Mouse (Mus musculus): ENCODE measurements around the gene Cdip1. TPM values are rescaled to one million over a fixed set of nuclear protein-coding genes. Genes with fewer than 3 reads are reported as not detected.
A peak's percentile ranks its signal among the peaks of the same experiment; 100 is the strongest.
"Not testable (repeated sequence)": the region's sequence is repeated elsewhere in the genome, so short reads cannot be mapped to it uniquely, and the experiment has no call there.

Cdip1 gene
- total and polyA plus RNA-seq, 2 experiments = 47.4 to 116 TPM

GRCm38 (mm10) chr16:4767012-4767790 is 22.9 kb downstream of the Cdip1 start:
- Histone ChIP-seq H3K27ac (replicated peaks; ENCODE audit: insufficient read depth, low read depth, low read length) (no peak overlapping the region), H3K9ac (ENCODE audit: low read depth, low read length) (no peak overlapping the region), H3K4me1 (ENCODE audit: control insufficient read depth, insufficient read depth, low read length) (0 out of 2 replicates have a peak, but pooled peaks cover 3% of the 10 kb centered on the region), H3K27me3 (ENCODE audit: control insufficient read depth, insufficient read depth, low read length) (no peaks in the 10 kb centered on the region), H3K4me3 (ENCODE audit: insufficient read depth, low read depth, low read length) (no peak overlapping the region), H3K36me3 (ENCODE audit: control insufficient read depth, insufficient read depth, low read length) (peaks cover 63% of the 10 kb centered on the region), H3K79me2 (ENCODE audit: control insufficient read depth, insufficient read depth, low read length) (peaks cover 6% of the 10 kb centered on the region; the same call in 1 of the 2 replicates)
- TF ChIP-seq CTCF (IDR thresholded peaks at IDR 0.05; ENCODE audit: low read depth, low read length) = no peak
- TF ChIP-seq POLR2A (IDR thresholded peaks at IDR 0.05; ENCODE audit: extremely low read depth, insufficient read depth, low read length) = no peak
- DNase-seq (ENCODE audit: extremely low read depth, low read depth, low spot score) = no peak
- 89% methylated on average over 6 of the region's 6 CpGs for WGBS

DNA sequence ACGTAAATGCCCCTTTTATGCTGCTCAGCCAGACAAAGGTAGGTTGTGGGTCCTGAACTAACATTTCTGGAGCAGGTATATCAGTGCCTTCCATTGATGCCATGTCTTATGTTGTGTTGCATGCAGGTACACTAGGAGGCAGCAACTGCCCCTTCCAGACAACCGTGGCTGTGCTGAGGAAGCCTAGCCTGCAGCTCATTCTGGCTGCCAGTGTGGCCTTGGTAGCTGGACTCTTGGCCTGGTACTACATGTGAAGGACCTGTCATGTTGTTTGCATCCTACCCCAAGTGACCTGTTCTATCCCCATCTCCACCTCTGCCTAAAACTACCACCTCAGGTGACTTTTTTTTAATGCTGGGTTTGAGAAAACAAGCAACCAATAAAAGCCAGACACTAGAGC is 24.2 kb downstream of the Cdip1 start:
- Histone ChIP-seq H3K36me3 (ENCODE audit: control insufficient read depth, insufficient read depth, low read length) (peaks cover 58% of the 10 kb centered on the region), H3K4me1 (ENCODE audit: control insufficient read depth, insufficient read depth, low read length) (0 out of 2 replicates have a peak, but pooled peaks cover 3% of the 10 kb centered on the region), H3K4me3 (ENCODE audit: insufficient read depth, low read depth, low read length) (no peak overlapping the region), H3K27me3 (ENCODE audit: control insufficient read depth, insufficient read depth, low read length) (no peaks in the 10 kb centered on the region), H3K27ac (replicated peaks; ENCODE audit: insufficient read depth, low read depth, low read length) (no peak overlapping the region), H3K9ac (ENCODE audit: low read depth, low read length) (no peak overlapping the region), H3K79me2 (ENCODE audit: control insufficient read depth, insufficient read depth, low read length) (peaks cover under 1% of the 10 kb centered on the region; the same call in 1 of the 2 replicates)
- 72% methylated on average over 2 of the region's 2 CpGs for WGBS
- no peak for TF ChIP-seq POLR2A (IDR thresholded peaks at IDR 0.05; ENCODE audit: extremely low read depth, insufficient read depth, low read length)
- TF ChIP-seq CTCF (IDR thresholded peaks at IDR 0.05; ENCODE audit: low read depth, low read length) = 0 out of 2 replicates have a peak, but pooled peaks have one; percentile 10
- DNase-seq (ENCODE audit: extremely low read depth, low read depth, low spot score) = peak; percentile 43

DNA sequence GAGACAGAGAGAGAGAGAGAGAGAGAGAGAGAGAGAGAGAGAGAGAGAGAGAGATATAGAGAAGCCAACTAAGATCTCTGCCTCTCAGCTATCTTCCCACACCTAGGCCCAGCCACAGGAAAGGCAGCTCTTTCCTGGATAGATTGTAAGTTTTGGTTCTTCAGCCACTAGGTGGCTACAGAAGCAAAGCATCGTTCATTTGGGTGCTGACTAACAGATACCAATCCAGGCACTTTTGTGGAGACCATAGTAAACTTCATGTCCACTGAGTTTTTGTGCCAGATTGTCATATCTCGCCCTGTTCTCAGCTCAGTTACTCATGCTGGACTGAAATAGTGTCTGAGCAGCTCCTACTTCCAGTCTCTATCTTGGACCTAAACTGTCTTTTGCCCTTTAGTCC is 26.8 kb downstream of the Cdip1 start:
- DNase-seq (ENCODE audit: extremely low read depth, low read depth, low spot score) = peak; percentile 65
- Histone ChIP-seq H3K9ac (ENCODE audit: low read depth, low read length) (no peak overlapping the region), H3K27ac (replicated peaks; ENCODE audit: insufficient read depth, low read depth, low read length) (peak overlapping the region; percentile 25), H3K4me1 (ENCODE audit: control insufficient read depth, insufficient read depth, low read length) (0 out of 2 replicates have a peak, but pooled peaks cover 3% of the 10 kb centered on the region), H3K4me3 (ENCODE audit: insufficient read depth, low read depth, low read length) (no peak overlapping the region), H3K36me3 (ENCODE audit: control insufficient read depth, insufficient read depth, low read length) (peaks cover 44% of the 10 kb centered on the region), H3K27me3 (ENCODE audit: control insufficient read depth, insufficient read depth, low read length) (no peaks in the 10 kb centered on the region), H3K79me2 (ENCODE audit: control insufficient read depth, insufficient read depth, low read length) (peaks cover 9% of the 10 kb centered on the region; the same call in 1 of the 2 replicates)
- TF ChIP-seq CTCF (IDR thresholded peaks at IDR 0.05; ENCODE audit: low read depth, low read length) (peak; percentile 30; the same call in 1 of the 2 replicates), POLR2A (IDR thresholded peaks at IDR 0.05; ENCODE audit: extremely low read depth, insufficient read depth, low read length) (no peak)
- 18% methylated on average over 2 of the region's 2 CpGs for WGBS

- peaks cover 11% of the 10 kb centered on the region; the same call in 1 of the 2 replicates for H3K79me2 ChIP-seq (ENCODE audit: control insufficient read depth, insufficient read depth, low read length)
Measured at GRCm38 (mm10) chr16:4762437-4762836, 27.7 kb downstream of the Cdip1 start.

DNA sequence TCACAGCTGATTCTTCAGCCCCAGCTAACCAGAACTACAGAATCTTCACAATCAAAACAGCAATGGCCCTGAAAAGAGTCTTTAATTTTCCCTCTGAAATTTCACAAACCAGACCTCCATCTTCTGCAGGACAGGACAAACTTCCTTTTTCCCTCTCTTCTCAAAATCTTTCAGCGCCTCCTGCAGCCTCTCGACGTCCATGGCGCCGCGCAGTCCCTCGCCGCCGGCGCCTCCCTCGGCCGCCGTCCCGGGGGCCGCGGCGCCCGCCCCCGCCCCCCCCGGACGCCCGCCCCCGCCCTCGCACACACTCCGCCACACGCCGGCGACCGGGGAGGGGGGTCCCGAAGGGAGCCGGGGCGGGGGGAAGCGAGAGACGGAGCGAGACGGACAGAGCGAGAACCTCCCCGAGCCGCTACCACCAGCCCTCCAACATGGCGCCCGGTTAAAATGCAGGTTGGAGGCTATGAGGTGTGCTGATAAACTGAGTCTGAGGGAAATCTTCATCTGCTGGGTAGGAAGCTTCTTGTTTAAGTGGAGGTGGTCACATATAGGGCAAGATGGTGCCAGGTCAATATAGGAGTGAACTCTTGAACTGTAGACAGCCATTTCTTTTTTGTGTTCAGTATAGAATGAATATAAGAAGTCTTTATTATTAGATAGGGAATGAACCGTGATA is 33.3 kb downstream of the Cdip1 start:
- Histone ChIP-seq H3K4me3 (ENCODE audit: insufficient read depth, low read depth, low read length) (peak overlapping the region; percentile 66), H3K9ac (ENCODE audit: low read depth, low read length) (peak overlapping the region; percentile 72), H3K4me1 (ENCODE audit: control insufficient read depth, insufficient read depth, low read length) (peaks cover 12% of the 10 kb centered on the region), H3K27ac (replicated peaks; ENCODE audit: insufficient read depth, low read depth, low read length) (peak overlapping the region; percentile 54), H3K79me2 (ENCODE audit: control insufficient read depth, insufficient read depth, low read length) (peaks cover 11% of the 10 kb centered on the region; the same call in 1 of the 2 replicates)
- 7% methylated on average over 37 of the region's 42 CpGs for WGBS
- DNase-seq (ENCODE audit: extremely low read depth, low read depth, low spot score) = peak; percentile 43
- not testable (repeated sequence) for H3K36me3 ChIP-seq (ENCODE audit: control insufficient read depth, insufficient read depth, low read length); H3K27me3 ChIP-seq (ENCODE audit: control insufficient read depth, insufficient read depth, low read length)

More at GRCm38 (mm10) chr16:4762437-4762836, 27.7 kb downstream of the Cdip1 start:
- DNase-seq (ENCODE audit: extremely low read depth, low read depth, low spot score) = no peak
- Histone ChIP-seq H3K4me3 (ENCODE audit: insufficient read depth, low read depth, low read length) (no peak overlapping the region), H3K27ac (replicated peaks; ENCODE audit: insufficient read depth, low read depth, low read length) (no peak overlapping the region), H3K27me3 (ENCODE audit: control insufficient read depth, insufficient read depth, low read length) (no peaks in the 10 kb centered on the region), H3K4me1 (ENCODE audit: control insufficient read depth, insufficient read depth, low read length) (peaks cover 4% of the 10 kb centered on the region; the same call in 1 of the 2 replicates), H3K9ac (ENCODE audit: low read depth, low read length) (no peak overlapping the region), H3K36me3 (ENCODE audit: control insufficient read depth, insufficient read depth, low read length) (peaks cover 36% of the 10 kb centered on the region)
- TF ChIP-seq CTCF (IDR thresholded peaks at IDR 0.05; ENCODE audit: low read depth, low read length) (no peak), POLR2A (IDR thresholded peaks at IDR 0.05; ENCODE audit: extremely low read depth, insufficient read depth, low read length) (no peak)
- 95% methylated on average over 4 of the region's 4 CpGs for WGBS
